Mouse (Mus musculus): ENCODE data around the gene Lce3d. TPM values are rescaled to one million over a fixed set of nuclear protein-coding genes. Genes with fewer than 3 reads are reported as not detected.

Gene Lce3d
- total and polyA plus RNA-seq, 3 experiments = not detected

GRCm38 (mm10) chr3:93000621-93001020, 43.4 kb downstream of the Lce3d start:
- no peaks in the 10 kb centered on the region for H3K36me3 ChIP-seq (ENCODE audit: control insufficient read depth in 1 of 2, insufficient read depth in 2 of 2, low read length in 2 of 2)
- no peaks in the 10 kb centered on the region for H3K27me3 ChIP-seq (ENCODE audit: control insufficient read depth in 1 of 2, insufficient read depth in 2 of 2, low read length in 2 of 2)
- no peaks in the 10 kb centered on the region for H3K4me1 ChIP-seq (ENCODE audit: control insufficient read depth in 1 of 2, insufficient read depth in 2 of 2, low read length in 2 of 2)
- H3K79me2 ChIP-seq (ENCODE audit: control insufficient read depth, insufficient read depth, low read length, poor library complexity) = no peaks in the 10 kb centered on the region
- H3K9me3 ChIP-seq (replicated peaks; ENCODE audit: insufficient read depth, low read length) = no peaks in the 10 kb centered on the region
- no peak overlapping the region for H3K27ac ChIP-seq (ENCODE audit: control insufficient read depth, low read depth, low read length)
- H3K4me3 ChIP-seq (ENCODE audit: control insufficient read depth in 1 of 2, insufficient read depth in 1 of 2, low read depth in 2 of 2, low read length in 2 of 2) = no peak overlapping the region
- DNase-seq (ENCODE audit: low read depth, low spot score) = no peak
- TF ChIP-seq GABPA (IDR thresholded peaks at IDR 0.05; ENCODE audit: low read depth, low read length) (no peak), USF2 (IDR thresholded peaks at IDR 0.05; ENCODE audit: borderline replicate concordance in 1 of 2, insufficient read depth in 1 of 2, low read depth in 1 of 2, low read length in 2 of 2) (no peak), MEF2A (IDR thresholded peaks at IDR 0.05; ENCODE audit: extremely low read depth, insufficient replicate concordance, low read depth, low read length, poor library complexity, severe bottlenecking) (no peak), MXI1 (IDR thresholded peaks at IDR 0.05; ENCODE audit: low read depth, low read length) (no peak), UBTF (IDR thresholded peaks at IDR 0.05; ENCODE audit: borderline replicate concordance, insufficient read depth, low read depth, low read length) (no peak), USF1 (IDR thresholded peaks at IDR 0.05; ENCODE audit: low read depth, low read length) (no peak), KAT2A (conservative IDR thresholded peaks at IDR 0.05; ENCODE audit: low read depth, low read length) (no peak), ZNF384 (IDR thresholded peaks at IDR 0.05; ENCODE audit: low read depth, low read length) (no peak), TAL1 (IDR thresholded peaks at IDR 0.05; ENCODE audit: low read length) (no peak), MYC (IDR thresholded peaks at IDR 0.05; ENCODE audit: low read depth, low read length) (no peak), CTCF (IDR thresholded peaks at IDR 0.05 in 2 of 3, conservative IDR thresholded peaks at IDR 0.05 in 1 of 3; ENCODE audit: control insufficient read depth in 1 of 3, insufficient read depth in 1 of 3, low read depth in 2 of 3, low read length in 3 of 3, poor library complexity in 1 of 3, severe bottlenecking in 1 of 3) (no peak), MAX (IDR thresholded peaks at IDR 0.05; ENCODE audit: low read length) (no peak), BHLHE40 (IDR thresholded peaks at IDR 0.05; ENCODE audit: borderline replicate concordance, low read depth, low read length) (no peak), CHD2 (IDR thresholded peaks at IDR 0.05; ENCODE audit: low read length) (no peak), ELF1 (IDR thresholded peaks at IDR 0.05; ENCODE audit: low read depth, low read length) (no peak), NRF1 (IDR thresholded peaks at IDR 0.05; ENCODE audit: insufficient read depth, low read depth, low read length, poor library complexity, severe bottlenecking) (no peak)
- no peak overlapping the region for H3K9ac ChIP-seq (ENCODE audit: control insufficient read depth, low read depth, low read length, poor library complexity, severe bottlenecking)

GRCm38 (mm10) chr3:93002843-93003242, 45.7 kb downstream of the Lce3d start:
- Histone ChIP-seq H3K9ac (ENCODE audit: control insufficient read depth, low read depth, low read length, poor library complexity, severe bottlenecking) (no peak overlapping the region), H3K27ac (ENCODE audit: control insufficient read depth, low read depth, low read length) (no peak overlapping the region), H3K79me2 (ENCODE audit: control insufficient read depth, insufficient read depth, low read length, poor library complexity) (no peaks in the 10 kb centered on the region), H3K27me3 (ENCODE audit: control insufficient read depth in 1 of 2, insufficient read depth in 2 of 2, low read length in 2 of 2) (no peaks in the 10 kb centered on the region), H3K4me3 (ENCODE audit: control insufficient read depth in 1 of 2, insufficient read depth in 1 of 2, low read depth in 2 of 2, low read length in 2 of 2) (no peak overlapping the region), H3K9me3 (replicated peaks; ENCODE audit: insufficient read depth, low read length) (no peaks in the 10 kb centered on the region), H3K4me1 (ENCODE audit: control insufficient read depth in 1 of 2, insufficient read depth in 2 of 2, low read length in 2 of 2) (no peaks in the 10 kb centered on the region), H3K36me3 (ENCODE audit: control insufficient read depth in 1 of 2, insufficient read depth in 2 of 2, low read length in 2 of 2) (no peaks in the 10 kb centered on the region)
- TF ChIP-seq TCF12 (IDR thresholded peaks at IDR 0.05; ENCODE audit: low read depth, low read length) = no peak
- TF ChIP-seq MYB (IDR thresholded peaks at IDR 0.05; ENCODE audit: low read depth, low read length) = no peak
- no peak for TF ChIP-seq BHLHE40 (IDR thresholded peaks at IDR 0.05; ENCODE audit: borderline replicate concordance, low read depth, low read length)
- TF ChIP-seq ZKSCAN1 (IDR thresholded peaks at IDR 0.05; ENCODE audit: low read depth, low read length) = no peak
- no peak for TF ChIP-seq TBP (IDR thresholded peaks at IDR 0.05; ENCODE audit: low read depth, low read length)
- no peak for TF ChIP-seq NELFE (IDR thresholded peaks at IDR 0.05; ENCODE audit: low read depth, low read length)
- no peak for TF ChIP-seq SIN3A (IDR thresholded peaks at IDR 0.05; ENCODE audit: low read length)
- TF ChIP-seq E2F4 (IDR thresholded peaks at IDR 0.05; ENCODE audit: borderline replicate concordance, low read depth, low read length) = no peak
- no peak for DNase-seq (ENCODE audit: low read depth, low spot score)
